Mouse (Mus musculus) kidney, adult 2 months (tissue): ENCODE data around the gene Arhgef17. TPM values are rescaled to one million over a fixed set of nuclear protein-coding genes. Genes with fewer than 3 reads are reported as not detected.

ENCODE experiments used
- DNase-seq: peaks from one replicate; pipeline ENCODE4 v3.0.0; 2021
- H3K27ac ChIP-seq: fragments of 200-500 bp; 2 replicates; pipeline ENCODE4 v1.5.1; 2012; ENCODE audit warnings: low read depth, low read length, control low read depth, inconsistent platforms; ENCODE audit not compliant: insufficient read depth
- H3K27me3 ChIP-seq: fragments of 200-500 bp; replicated peaks from 2 replicates; pipeline ENCODE4 v1.6.1; 2012; ENCODE audit warnings: mild to moderate bottlenecking, moderate library complexity, low read length, inconsistent platforms; ENCODE audit not compliant: control insufficient read depth, insufficient read depth
- H3K36me3 ChIP-seq: fragments of 200-500 bp; 2 replicates; pipeline ENCODE4 v1.6.1; 2012; ENCODE audit warnings: mild to moderate bottlenecking, moderate library complexity, low read length, inconsistent platforms; ENCODE audit not compliant: control insufficient read depth, insufficient read depth
- H3K4me1 ChIP-seq: fragments of 200-500 bp; 2 replicates; pipeline ENCODE4 v1.6.1; 2011; ENCODE audit warnings: low read length; ENCODE audit not compliant: control insufficient read depth, insufficient read depth
- H3K4me3 ChIP-seq: fragments of 200-500 bp; 2 replicates; pipeline ENCODE4 v1.5.1; 2011; ENCODE audit warnings: mild to moderate bottlenecking, low read depth, low read length, control low read depth; ENCODE audit not compliant: insufficient read depth
- CTCF ChIP-seq: fragments of 200-500 bp; conservative IDR thresholded peaks from 2 replicates; pipeline ENCODE4 v1.5.1; 2011; ENCODE audit warnings: low read depth, mild to moderate bottlenecking, control low read depth, low read length, moderate library complexity, mixed read lengths; ENCODE audit not compliant: insufficient read depth, insufficient read length
- POLR2A ChIP-seq: fragments of 200-500 bp; IDR thresholded peaks from one replicate; pipeline ENCODE4 v1.6.1; 2011; ENCODE audit warnings: low read depth, low read length, control low read depth
- WGBS: fragments of 180-500 bp; shearing (Covaris S2); methylation state at CpG from one replicate; pipeline ENCODE4 v1.1.7; 2018; 5-methylcytosine and 5-hydroxymethylcytosine counted together
- polyA plus RNA-seq: library from polyadenylated mRNA; depleted of rRNA; stranded (reverse); fragments of >200 nt; gene quantifications from 2 replicates; pipeline ENCODE4 v1.2.3, GENCODE M21; 2012

The Arhgef17 gene
- polyA plus RNA-seq, 1 experiment = 25.4 TPM

- no peaks in the 10 kb centered on the region for H3K36me3 ChIP-seq
- no peaks in the 10 kb centered on the region for H3K4me1 ChIP-seq
- 85% methylated on average over 9 of the region's 9 CpGs for WGBS
- H3K27me3 ChIP-seq = no peaks in the 10 kb centered on the region
- TF ChIP-seq POLR2A (no peak), CTCF (no peak)
- no peak overlapping the region for H3K27ac ChIP-seq
- DNase-seq = no peak
- no peak overlapping the region for H3K4me3 ChIP-seq
Observed at GRCm38 (mm10) chr7:100876771-100877170, 55.1 kb downstream of the Arhgef17 start.

GRCm38 (mm10) chr7:100876293-100876692, 55.6 kb downstream of the Arhgef17 start:
- Histone ChIP-seq H3K27ac (no peak overlapping the region), H3K27me3 (no peaks in the 10 kb centered on the region), H3K4me3 (no peak overlapping the region), H3K36me3 (no peaks in the 10 kb centered on the region), H3K4me1 (no peaks in the 10 kb centered on the region)
- TF ChIP-seq CTCF = no peak
- no peak for TF ChIP-seq POLR2A
- WGBS = 74% methylated on average over 13 of the region's 13 CpGs
- no peak for DNase-seq

- TF ChIP-seq POLR2A = no peak
- no peak for TF ChIP-seq CTCF
- 36% methylated on average over 1 of the region's 1 CpGs for WGBS
- Histone ChIP-seq H3K4me3 (no peak overlapping the region), H3K36me3 (no peaks in the 10 kb centered on the region), H3K4me1 (no peaks in the 10 kb centered on the region), H3K27me3 (no peaks in the 10 kb centered on the region), H3K27ac (no peak overlapping the region)
- DNase-seq = no peak
Observed at GRCm38 (mm10) chr7:100875822-100876221, 56.1 kb downstream of the Arhgef17 start.

- Histone ChIP-seq H3K4me1 (no peaks in the 10 kb centered on the region), H3K27me3 (no peaks in the 10 kb centered on the region), H3K36me3 (no peaks in the 10 kb centered on the region), H3K27ac (no peak overlapping the region), H3K4me3 (no peak overlapping the region)
- WGBS = 94% methylated on average over 13 of the region's 13 CpGs
- no peak for TF ChIP-seq POLR2A
- no peak for DNase-seq
Observed at GRCm38 (mm10) chr7:100873197-100873596, 58.7 kb downstream of the Arhgef17 start.

- peak; percentile 69 for DNase-seq
- H3K4me1 ChIP-seq = no peaks in the 10 kb centered on the region
- TF ChIP-seq CTCF (no peak), POLR2A (no peak)
- H3K36me3 ChIP-seq = no peaks in the 10 kb centered on the region
- no peak overlapping the region for H3K4me3 ChIP-seq
- H3K27ac ChIP-seq = no peak overlapping the region
- H3K27me3 ChIP-seq = no peaks in the 10 kb centered on the region
- 63% methylated on average over 5 of the region's 5 CpGs for WGBS
Observed at GRCm38 (mm10) chr7:100871892-100872291, 60.0 kb downstream of the Arhgef17 start.

GRCm38 (mm10) chr7:100871355-100871754, 60.6 kb downstream of the Arhgef17 start:
- TF ChIP-seq CTCF (no peak), POLR2A (no peak)
- Histone ChIP-seq H3K27me3 (no peaks in the 10 kb centered on the region), H3K4me3 (no peak overlapping the region), H3K4me1 (no peaks in the 10 kb centered on the region), H3K27ac (no peak overlapping the region), H3K36me3 (no peaks in the 10 kb centered on the region)
- WGBS = 81% methylated on average over 4 of the region's 4 CpGs
- no peak for DNase-seq

- H3K27ac ChIP-seq = no peak overlapping the region
- H3K4me1 ChIP-seq = no peaks in the 10 kb centered on the region
- TF ChIP-seq POLR2A = no peak
- no peak for TF ChIP-seq CTCF
- WGBS = 84% methylated on average over 8 of the region's 8 CpGs
- no peaks in the 10 kb centered on the region for H3K36me3 ChIP-seq
- H3K27me3 ChIP-seq = no peaks in the 10 kb centered on the region
- no peak for DNase-seq
- no peak overlapping the region for H3K4me3 ChIP-seq
Observed at GRCm38 (mm10) chr7:100869877-100870629, 61.9 kb downstream of the Arhgef17 start.
